ENCODE assay signal across 11 mouse cellular contexts in genomic region chr4:138980771-138981420, GRCm38 (mm10). TPM values are rescaled to one million over a fixed set of nuclear protein-coding genes. Genes with fewer than 3 reads are reported as not detected.
DNase-seq lines count a peak whose midpoint lies in the region; ATAC-seq and TF ChIP-seq lines count a peak whose summit lies in the region.
"Had no signal": no experiment of that assay in that cellular context is flagged by ENCODE, and none has a peak within 500 bp of the region (broad histone marks: within the 10 kb centered on the region; RNA-seq: fewer than 3 reads in every experiment).

No protein-coding gene starts in this region.

- H3K4me3 ChIP-seq in forebrain, embryonic 11.5 days (ENCODE audit: low read depth, low read length) = no peak overlapping the region
- H3K4me3 ChIP-seq in forebrain, embryonic 14.5 days (ENCODE audit: low read depth, low read length) = no peak overlapping the region
- H3K4me3 ChIP-seq in lung, adult 2 months (replicated peaks; ENCODE audit: extremely low read depth, low read depth, low read length) = no peak overlapping the region
- H3K4me3 ChIP-seq in embryonic facial prominence, embryonic 10.5 days = peak overlapping the region; percentile 38
- H3K4me3 ChIP-seq in liver, embryonic 13.5 days (replicated peaks) = no peak overlapping the region

- no peaks in the 10 kb centered on the region for H3K4me1 ChIP-seq in forebrain, embryonic 11.5 days (replicated peaks; ENCODE audit: control insufficient read depth, insufficient read depth, low read length)
- no peaks in the 10 kb centered on the region for H3K4me1 ChIP-seq in forebrain, embryonic 14.5 days (ENCODE audit: control insufficient read depth, insufficient read depth, low read length)
- H3K4me1 ChIP-seq in lung, adult 2 months (ENCODE audit: control insufficient read depth, insufficient read depth, low read length) = peaks cover under 1% of the 10 kb centered on the region; the same call in 1 of the 2 replicates
- peaks cover 7% of the 10 kb centered on the region for H3K4me1 ChIP-seq in embryonic facial prominence, embryonic 10.5 days
- H3K4me1 ChIP-seq in liver, embryonic 13.5 days (replicated peaks) = peaks cover 3% of the 10 kb centered on the region; the same call in 1 of the 2 replicates

- no peak for DNase-seq in forebrain, embryonic 11.5 days (ENCODE audit: low spot score)
- DNase-seq in forebrain, embryonic 14.5 days (ENCODE audit: low spot score) = no peak
- DNase-seq in lung, adult 2 months = no peak
- no peak for DNase-seq in lung, postnatal 14 days
- peak; percentile 55 for DNase-seq in embryonic facial prominence, embryonic 10.5 days (ENCODE audit: low spot score)
- DNase-seq in liver, embryonic 13.5 days = peak; percentile 14
- no peak for DNase-seq in left cerebral cortex, adult 18-20 months (ENCODE audit: low spot score in 2 of 2)
- DNase-seq: cerebellum, adult 9-11 months had no signal

- WGBS in forebrain, embryonic 11.5 days = 27% methylated on average over 12 of the region's 12 CpGs
- WGBS in forebrain, embryonic 14.5 days = 29% methylated on average over 12 of the region's 12 CpGs
- 32% methylated on average over 12 of the region's 12 CpGs for WGBS in lung, adult 2 months
- WGBS in embryonic facial prominence, embryonic 10.5 days = 16% methylated on average over 12 of the region's 12 CpGs
- WGBS in liver, embryonic 13.5 days (ENCODE audit: insufficient replicate concordance) = 29% methylated on average over 12 of the region's 12 CpGs

- no peak for TF ChIP-seq CTCF in lung, adult 2 months (IDR thresholded peaks at IDR 0.05; ENCODE audit: insufficient read depth, low read length)

- ATAC-seq in forebrain, embryonic 11.5 days (replicated peaks; ENCODE audit: low FRiP score) = no peak
- ATAC-seq in forebrain, embryonic 14.5 days = no peak
- no peak for ATAC-seq in liver, embryonic 13.5 days (ENCODE audit: low read depth)
- ATAC-seq in cerebellum, adult (ENCODE audit: insufficient number of reproducible peaks, low FRiP score, low TSS enrichment) = no peak

- no peaks in the 10 kb centered on the region for H3K9me3 ChIP-seq in forebrain, embryonic 11.5 days (ENCODE audit: control insufficient read depth, low read length)
- no peaks in the 10 kb centered on the region for H3K9me3 ChIP-seq in forebrain, embryonic 14.5 days (replicated peaks; ENCODE audit: control insufficient read depth, low read length)
- no peaks in the 10 kb centered on the region for H3K9me3 ChIP-seq in embryonic facial prominence, embryonic 10.5 days
- no peaks in the 10 kb centered on the region for H3K9me3 ChIP-seq in liver, embryonic 13.5 days (replicated peaks)

- TF ChIP-seq POLR2A in lung, adult 2 months (IDR thresholded peaks at IDR 0.05; ENCODE audit: borderline replicate concordance, extremely low read depth, low read depth, low read length) = peak; percentile 14; the same call in 1 of the 2 replicates

- no peak overlapping the region for H3K27ac ChIP-seq in forebrain, embryonic 11.5 days (ENCODE audit: low read depth, low read length)
- H3K27ac ChIP-seq in forebrain, embryonic 14.5 days (ENCODE audit: low read depth, low read length) = no peak overlapping the region
- H3K27ac ChIP-seq in embryonic facial prominence, embryonic 10.5 days (replicated peaks) = no peak overlapping the region; the same call in 1 of the 2 replicates
- no peak overlapping the region for H3K27ac ChIP-seq in liver, embryonic 13.5 days

- peak overlapping the region; percentile 19; the same call in 1 of the 2 replicates for H3K4me2 ChIP-seq in forebrain, embryonic 11.5 days (ENCODE audit: low read depth, low read length, severe bottlenecking)
- no peak overlapping the region for H3K4me2 ChIP-seq in forebrain, embryonic 14.5 days (ENCODE audit: low read length)
- H3K4me2 ChIP-seq in liver, embryonic 13.5 days = peak overlapping the region; percentile 15

- no peaks in the 10 kb centered on the region for H3K36me3 ChIP-seq in forebrain, embryonic 11.5 days (ENCODE audit: control insufficient read depth, insufficient read depth, low read length)
- no peaks in the 10 kb centered on the region for H3K36me3 ChIP-seq in forebrain, embryonic 14.5 days (ENCODE audit: control insufficient read depth, insufficient read depth, low read length)
- H3K36me3 ChIP-seq in embryonic facial prominence, embryonic 10.5 days (replicated peaks) = no peaks in the 10 kb centered on the region
- H3K36me3 ChIP-seq in liver, embryonic 13.5 days = no peaks in the 10 kb centered on the region

- H3K27me3 ChIP-seq in forebrain, embryonic 11.5 days (ENCODE audit: control insufficient read depth, insufficient read depth, low read length) = no peaks in the 10 kb centered on the region
- H3K27me3 ChIP-seq in forebrain, embryonic 14.5 days (replicated peaks; ENCODE audit: control insufficient read depth, insufficient read depth, low read length) = no peaks in the 10 kb centered on the region
- 0 out of 2 replicates have a peak, but pooled peaks cover 4% of the 10 kb centered on the region for H3K27me3 ChIP-seq in embryonic facial prominence, embryonic 10.5 days (replicated peaks; ENCODE audit: low read depth, poor library complexity, severe bottlenecking)
- no peaks in the 10 kb centered on the region for H3K27me3 ChIP-seq in liver, embryonic 13.5 days

- no peak overlapping the region for H3K9ac ChIP-seq in forebrain, embryonic 11.5 days (ENCODE audit: low read length)
- no peak overlapping the region for H3K9ac ChIP-seq in forebrain, embryonic 14.5 days (ENCODE audit: low read length)
- no peak overlapping the region for H3K9ac ChIP-seq in liver, embryonic 13.5 days

RNA-seq across cellular contexts. Expression of gene Tmco4, which starts 8.2 kb away (rescaled TPM):
- 0.77 and 0.96 TPM in 2 replicates for polyA plus RNA-seq in forebrain, embryonic 11.5 days (2014; fragmentation: Nextera tagmentation; extraction: Ambion mirVana)
- polyA plus RNA-seq in forebrain, embryonic 14.5 days (2014; fragmentation: Nextera tagmentation; extraction: Ambion mirVana) = 0.68 and 0.70 TPM in 2 replicates
- polyA plus RNA-seq in lung, adult 2 months (2012; rRNA removed) = 14.7 and 15.1 TPM in 2 replicates
- 1.1 and 1.6 TPM in 2 replicates for polyA plus RNA-seq in embryonic facial prominence, embryonic 10.5 days (2016; fragmentation: Nextera tagmentation; extraction: Ambion mirVana)
- polyA plus RNA-seq in liver, embryonic 13.5 days (2015; fragmentation: Nextera tagmentation; extraction: Ambion mirVana) = 1.5 and 1.9 TPM in 2 replicates
- total RNA-seq in left cerebral cortex, adult 18-20 months (2021) = 1 to 10 TPM; 2.1 to 2.3 TPM

RNA-seq across cellular contexts. Expression of gene Rnf186, which starts 14.0 kb away (rescaled TPM):
- polyA plus RNA-seq in forebrain, embryonic 11.5 days (2014; fragmentation: Nextera tagmentation; extraction: Ambion mirVana) = not detected in 2 replicates
- polyA plus RNA-seq in forebrain, embryonic 14.5 days (2014; fragmentation: Nextera tagmentation; extraction: Ambion mirVana) = not detected in 2 replicates
- polyA plus RNA-seq in lung, adult 2 months (2012; rRNA removed) = 74.5 and 93.5 TPM in 2 replicates
- polyA plus RNA-seq in embryonic facial prominence, embryonic 10.5 days (2016; fragmentation: Nextera tagmentation; extraction: Ambion mirVana) = not detected in 2 replicates
- 0.08 and 0.12 TPM in 2 replicates for polyA plus RNA-seq in liver, embryonic 13.5 days (2015; fragmentation: Nextera tagmentation; extraction: Ambion mirVana)
- total RNA-seq in left cerebral cortex, adult 18-20 months (2021) = not detected
- total RNA-seq: layer of hippocampus, adult 18-20 months; megakaryocyte-erythroid progenitor cell, adult 5-6 weeks had no signal

Comparison
In these comparisons a context has a peak if more than half of its experiments do, and no peak if none do; other contexts are left out.
1. DNase-seq: peak in embryonic facial prominence, embryonic 10.5 days (single experiment) and liver, embryonic 13.5 days (single experiment); none in forebrain, embryonic 11.5 days (single experiment), forebrain, embryonic 14.5 days (single experiment), lung, adult 2 months (single experiment), lung, postnatal 14 days (single experiment) and left cerebral cortex, adult 18-20 months (0 of 2).
2. RNA of gene Rnf186, which starts 14.0 kb away (polyA plus RNA-seq): 74.5 to 93.5 TPM in lung, adult 2 months; 0.08 to 0.12 TPM in liver, embryonic 13.5 days, not detected in forebrain, embryonic 11.5 days, not detected in forebrain, embryonic 14.5 days and not detected in embryonic facial prominence, embryonic 10.5 days; every median in the first group is over 10 times any median in the second.